Mouse (Mus musculus): ENCODE data around the gene Rrp9. TPM values are rescaled to one million over a fixed set of nuclear protein-coding genes. Genes with fewer than 3 reads are reported as not detected.

Rrp9 gene
- total RNA-seq, 2 experiments from 2014 or later: 28.4 to 31.2 TPM

DNA sequence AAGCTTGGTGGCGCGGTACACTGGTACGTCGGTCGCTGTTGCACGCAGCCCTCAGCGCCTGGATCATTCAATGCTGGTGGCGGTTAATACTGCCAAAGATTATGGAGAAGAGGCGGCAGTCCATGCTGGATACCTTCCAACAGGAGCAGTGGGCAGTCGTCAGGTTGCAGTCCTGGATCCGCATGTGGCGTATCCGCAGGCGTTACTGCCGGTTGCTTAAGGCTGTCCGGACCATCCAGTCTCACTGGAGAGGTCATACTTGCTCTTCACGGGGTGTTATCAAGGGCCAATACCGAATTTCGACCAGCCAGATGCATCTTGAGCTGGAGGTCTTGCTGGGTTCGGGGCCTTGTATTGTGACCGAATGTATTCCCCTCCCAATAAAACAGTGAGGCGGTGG is 26.1 kb downstream of the Rrp9 start:
- intact Hi-C loops (cut with DNase I): no loop called here
- no peak for DNase-seq (ENCODE audit: low spot score in 2 of 2)

- intact Hi-C loops (cut with DNase I): no loop called here
- DNase-seq (ENCODE audit: low spot score in 2 of 2): no peak
These were observed 28.5 kb downstream of the Rrp9 start for GRCm38 (mm10) chr9:106504246-106504645.

- intact Hi-C loops (cut with DNase I): no loop called here
- no peak for DNase-seq (ENCODE audit: low spot score in 2 of 2)
These were observed 33.6 kb downstream of the Rrp9 start for GRCm38 (mm10) chr9:106509356-106509755.

DNA sequence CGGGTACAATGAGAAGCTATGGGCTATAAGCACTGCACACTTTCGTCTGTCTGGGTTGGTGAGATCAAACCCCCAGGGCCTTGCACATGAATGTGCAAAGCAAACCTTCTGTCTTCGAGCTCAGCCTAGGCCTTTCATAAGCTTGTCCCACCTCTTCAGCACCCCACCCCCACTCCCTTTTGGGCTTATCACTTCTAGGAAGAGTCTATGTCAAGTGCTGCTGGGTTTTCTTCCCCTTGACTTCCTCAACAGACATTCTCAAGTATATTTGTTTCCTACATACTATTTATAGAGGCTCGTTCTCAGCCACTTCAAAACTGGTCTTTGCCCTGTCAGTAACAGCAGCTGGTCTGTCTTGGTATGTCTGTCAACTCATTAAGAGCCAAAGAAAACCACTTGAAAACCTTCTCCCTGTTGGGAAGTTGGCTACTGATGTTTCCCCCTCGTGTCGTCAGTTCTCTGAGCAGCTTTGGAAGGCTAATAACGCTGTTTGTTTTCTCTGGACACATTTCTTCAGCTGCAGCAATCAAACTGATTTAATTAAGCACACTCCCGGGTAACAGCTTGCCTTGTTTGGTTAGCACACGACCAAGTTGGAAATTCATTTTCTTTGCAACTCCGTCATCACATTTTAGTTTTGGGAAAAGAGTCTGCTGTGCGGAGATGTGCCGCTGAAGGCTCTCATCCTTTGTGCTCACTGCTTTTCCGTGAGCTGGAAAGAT is 37.1 kb downstream of the Rrp9 start:
- intact Hi-C loops (cut with DNase I): no loop called here
- DNase-seq (ENCODE audit: low spot score in 2 of 2): no peak

- intact Hi-C loops (cut with DNase I): no loop called here
- no peak for DNase-seq (ENCODE audit: low spot score in 2 of 2)
These were observed 37.8 kb downstream of the Rrp9 start for GRCm38 (mm10) chr9:106513566-106513965.

GRCm38 (mm10) chr9:106514273-106514672 is 38.5 kb downstream of the Rrp9 start, which contains the start of gene Iqcf5:
TSS of gene Iqcf5 (plus strand) at chr9:106514573.
- no peak for DNase-seq (ENCODE audit: low spot score in 2 of 2)
- intact Hi-C loops (cut with DNase I): no loop called here

DNA sequence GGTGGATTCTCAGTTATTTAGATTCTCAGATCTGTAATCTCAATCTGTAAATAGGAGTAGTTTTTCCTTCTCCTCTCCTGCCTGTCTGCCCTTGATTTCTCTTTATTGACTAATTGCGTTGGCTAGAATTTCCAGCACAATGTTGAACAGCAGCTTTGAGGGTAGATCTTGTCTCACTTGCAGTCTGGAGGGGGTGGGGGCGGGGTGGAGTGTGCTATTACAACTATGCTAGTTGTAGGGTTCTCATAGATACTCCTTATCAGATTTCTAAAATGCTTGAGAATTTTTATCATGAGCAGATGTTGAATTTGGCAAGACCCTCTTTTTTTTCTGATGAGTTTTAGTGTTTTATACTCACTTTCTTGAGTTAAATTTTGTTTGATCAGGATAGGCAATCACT is 43.7 kb downstream of the Rrp9 start:
- no peak for DNase-seq (ENCODE audit: low spot score in 2 of 2)
- intact Hi-C loops (cut with DNase I): no loop called here

GRCm38 (mm10) chr9:106519909-106520308 is 44.1 kb downstream of the Rrp9 start:
- intact Hi-C loops (cut with DNase I): no loop called here
- no peak for DNase-seq (ENCODE audit: low spot score in 2 of 2)

- intact Hi-C loops (cut with DNase I): loop anchor here (5.0 kb wide), 2 partner anchors 65 to 110 kb away; no protein-coding TSS in a partner anchor
- no peak for DNase-seq (ENCODE audit: low spot score in 2 of 2)
These were observed 56.1 kb downstream of the Rrp9 start for GRCm38 (mm10) chr9:106531833-106532232.

DNA sequence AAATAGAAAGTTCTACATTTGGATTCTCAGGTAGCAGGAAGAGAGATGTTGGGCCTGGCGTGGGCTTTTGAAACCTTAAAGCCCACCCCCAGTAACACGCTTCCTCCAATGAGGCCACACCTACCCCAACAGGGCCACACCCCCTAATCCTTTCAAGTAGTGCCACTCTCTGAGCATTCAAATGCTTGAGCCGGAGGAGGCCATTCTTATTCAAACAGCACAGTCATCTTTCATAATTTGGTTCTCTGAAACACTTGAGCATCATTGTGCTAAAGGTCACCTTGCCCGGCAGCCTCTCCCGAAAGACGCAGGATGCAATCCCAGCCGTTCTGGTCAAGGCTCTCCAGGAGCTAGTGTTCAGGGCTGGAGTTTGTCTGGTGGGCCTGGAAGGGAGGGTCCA is 58.5 kb downstream of the Rrp9 start:
- intact Hi-C loops (cut with DNase I): loop anchor here (5.0 kb wide), 2 partner anchors 63 to 108 kb away; no protein-coding TSS in a partner anchor
- no peak for DNase-seq (ENCODE audit: low spot score in 2 of 2)

DNA sequence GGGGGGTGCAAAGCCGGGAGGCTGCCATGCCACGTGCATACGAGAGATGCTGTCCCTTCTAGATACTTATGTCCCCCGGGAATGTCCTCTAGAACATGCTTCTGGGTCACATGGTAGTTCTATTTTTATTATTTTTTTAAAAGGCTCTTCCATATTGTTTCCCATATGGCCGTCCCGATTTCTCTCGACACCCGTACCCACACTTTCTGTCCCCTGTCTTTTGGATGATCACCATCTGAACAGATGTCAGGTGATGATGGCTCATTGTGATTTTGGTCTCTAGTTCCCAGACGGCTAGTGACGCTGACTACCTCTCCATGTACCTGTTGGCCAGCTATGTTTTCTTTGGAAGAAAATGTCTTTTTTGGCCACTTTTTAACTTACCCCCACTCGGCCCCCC is 59.2 kb downstream of the Rrp9 start:
- DNase-seq (ENCODE audit: low spot score in 2 of 2): peak; percentile 18 to 26
- intact Hi-C loops (cut with DNase I): loop anchor here (5.0 kb wide), 2 partner anchors 62 to 107 kb away; no protein-coding TSS in a partner anchor

Other genes starting within 250 kb of the Rrp9 start
- gene Alas1, start 227.3 kb upstream of the Rrp9 start, total RNA-seq (2021): 100 to 1,000 TPM; 138 TPM
- gene Poc1a, start 194.9 kb upstream of the Rrp9 start, total RNA-seq (2021): 10 to 100 TPM; 22.0 to 26.4 TPM
- 100 to 1,000 TPM; 103 to 118 TPM for gene Dusp7, start 107.3 kb upstream of the Rrp9 start, total RNA-seq (2021)
- 100 to 1,000 TPM; 278 to 331 TPM for gene Rpl29, start 46.5 kb upstream of the Rrp9 start, total RNA-seq (2021)
- 10 to 100 TPM; 15.4 to 16.0 TPM for gene Acy1, start 37.6 kb upstream of the Rrp9 start, total RNA-seq (2021)
- gene Abhd14b, start 28.5 kb upstream of the Rrp9 start, total RNA-seq (2021): 10 to 100 TPM in 1 of 2 experiments, 1 to 10 TPM in 1; 8.8 to 11.4 TPM
- gene Abhd14a, start 28.3 kb upstream of the Rrp9 start, total RNA-seq (2021): 10 to 100 TPM; 36.8 to 38.3 TPM
- 100 to 1,000 TPM; 181 to 197 TPM for gene Pcbp4, start 22.7 kb upstream of the Rrp9 start, total RNA-seq (2021)
- gene Gpr62, start 10.0 kb upstream of the Rrp9 start, total RNA-seq (2021): 10 to 100 TPM in 1 of 2 experiments, 1 to 10 TPM in 1; 7.8 to 13.7 TPM
- 1 to 10 TPM; 4.0 to 5.2 TPM for gene Parp3, start 986 bp downstream of the Rrp9 start, total RNA-seq (2021)
- not detected for gene Iqcf1, start 24.0 kb downstream of the Rrp9 start, total RNA-seq (2021)
- gene Iqcf5, start 38.6 kb downstream of the Rrp9 start, total RNA-seq (2021): under 1 TPM in 1 of 2 experiments, not detected in 1; 0.82 TPM
- gene Iqcf3, start 85.7 kb downstream of the Rrp9 start, total RNA-seq (2021): not detected
- not detected for gene Iqcf4, start 95.0 kb downstream of the Rrp9 start, total RNA-seq (2021)
- gene Iqcf6, start 150.6 kb downstream of the Rrp9 start, total RNA-seq (2021): not detected
- gene Grm2, start 180.1 kb downstream of the Rrp9 start, total RNA-seq (2021): 10 to 100 TPM; 53.5 to 72.7 TPM
- gene Tex264, start 210.0 kb downstream of the Rrp9 start, total RNA-seq (2021): 100 to 1,000 TPM; 104 to 109 TPM